Mouse (Mus musculus) urinary bladder, postnatal 36 days (tissue): ENCODE results near the gene Polr1d.

Source experiments
- DNase-seq, 2 experiments: peaks; one replicate each; pipeline ENCODE4 v3.0.0; 2022; ENCODE audit warnings: low spot score in 2 of 2, mixed read lengths in 1 of 2

Gene Polr1d

DNA sequence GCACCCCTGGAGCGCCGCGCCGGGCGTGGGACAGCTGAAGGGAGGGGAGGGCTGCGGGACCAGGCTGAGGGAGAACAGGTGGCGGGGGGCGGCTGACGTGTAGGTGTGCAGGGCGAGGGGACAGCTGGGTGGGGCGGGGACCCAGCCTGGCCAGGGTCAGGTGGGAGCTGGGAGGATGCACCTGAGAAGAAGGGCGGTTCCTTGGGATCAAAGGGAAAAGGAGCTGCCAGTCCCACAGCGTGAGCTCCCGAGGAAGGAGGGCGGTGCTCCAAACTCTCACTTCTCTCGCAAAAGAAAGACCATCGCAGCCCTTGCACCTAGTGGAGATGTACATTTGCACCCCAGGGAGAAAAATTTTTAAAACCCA lies at the start of gene Polr1d:
Gene Polr1d, plus strand, starts transcription at position 252 of the 367 bp plus-strand sequence.
- no peak for DNase-seq

DNA sequence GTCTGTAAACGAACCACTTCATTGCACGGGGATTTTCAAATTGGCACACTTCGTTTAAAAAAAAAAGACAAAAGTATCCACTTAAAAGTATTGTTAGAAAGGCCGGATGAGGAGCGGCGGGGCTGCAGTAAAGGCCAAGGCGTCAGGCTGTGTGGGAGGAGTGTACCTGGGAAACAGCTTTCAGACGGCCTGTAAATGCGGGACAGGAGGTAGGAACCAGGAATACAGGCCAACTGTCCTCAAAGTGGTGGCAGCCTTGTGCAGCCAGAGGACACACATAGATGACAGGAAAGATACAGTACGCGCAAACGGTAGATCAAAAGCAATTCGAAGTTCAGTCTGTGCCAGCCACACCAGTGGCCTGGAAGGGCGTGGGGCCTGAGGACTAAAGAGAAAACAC lies 45.6 kb upstream of the Polr1d start:
- DNase-seq, result no peak

DNA sequence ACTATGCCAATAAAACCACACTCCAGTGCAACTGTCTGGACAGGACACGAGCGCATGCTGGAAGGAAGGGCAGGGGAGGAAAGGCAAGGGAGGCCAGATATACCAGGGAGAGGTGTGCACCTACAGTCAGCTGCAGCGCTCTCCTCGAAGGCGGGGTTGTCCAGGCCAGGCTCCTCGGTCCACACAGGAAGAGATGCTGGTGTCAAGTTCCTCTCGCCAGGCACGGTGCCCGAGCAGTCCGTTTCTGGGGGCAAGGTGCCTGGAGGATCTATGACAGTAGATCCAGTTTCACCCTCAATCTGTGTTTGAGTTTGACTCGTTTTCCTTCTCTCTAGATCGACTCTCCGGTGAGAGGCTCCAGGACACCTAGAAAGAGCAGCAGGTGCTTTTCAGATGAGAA lies 43.7 kb upstream of the Polr1d start:
- no peak for DNase-seq

DNA sequence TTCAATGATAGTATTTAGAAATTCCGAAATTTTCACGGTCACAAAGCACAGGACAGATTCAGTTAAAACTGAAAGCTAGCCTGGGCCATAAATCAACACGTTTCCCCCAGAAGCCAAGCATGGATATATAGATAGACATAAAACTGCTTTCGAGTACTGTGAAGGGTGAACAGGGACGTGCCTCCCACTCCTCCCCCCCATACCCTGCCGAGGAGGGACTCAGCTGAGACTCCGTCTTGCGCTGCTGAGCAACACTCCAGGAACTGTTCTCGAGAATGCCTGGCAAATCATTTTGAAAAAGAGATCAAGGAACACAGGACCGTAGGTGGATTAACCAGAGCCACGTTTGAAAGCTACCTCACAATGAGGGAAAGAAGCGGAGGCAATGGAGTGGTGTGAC lies 42.6 kb upstream of the Polr1d start:
- no peak for DNase-seq

DNA sequence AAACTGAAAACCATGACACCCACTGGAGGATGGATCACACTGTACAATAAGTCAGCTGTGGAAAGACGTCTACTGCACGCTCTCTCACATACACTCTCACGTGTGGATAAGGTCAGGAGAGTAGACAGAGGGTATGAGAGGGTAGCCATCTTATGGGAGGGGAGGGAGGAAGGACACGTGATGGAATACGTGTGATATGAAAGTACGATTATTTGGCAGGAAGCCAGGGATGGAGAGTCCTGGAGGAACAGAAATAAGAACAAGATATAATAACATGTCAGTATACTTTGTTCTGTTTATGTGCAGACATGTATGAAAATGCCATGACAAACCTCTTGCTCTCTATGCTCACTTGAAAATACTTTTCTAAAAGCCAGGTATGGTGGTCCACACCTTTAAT lies 41.5 kb upstream of the Polr1d start:
- DNase-seq, result no peak

DNA sequence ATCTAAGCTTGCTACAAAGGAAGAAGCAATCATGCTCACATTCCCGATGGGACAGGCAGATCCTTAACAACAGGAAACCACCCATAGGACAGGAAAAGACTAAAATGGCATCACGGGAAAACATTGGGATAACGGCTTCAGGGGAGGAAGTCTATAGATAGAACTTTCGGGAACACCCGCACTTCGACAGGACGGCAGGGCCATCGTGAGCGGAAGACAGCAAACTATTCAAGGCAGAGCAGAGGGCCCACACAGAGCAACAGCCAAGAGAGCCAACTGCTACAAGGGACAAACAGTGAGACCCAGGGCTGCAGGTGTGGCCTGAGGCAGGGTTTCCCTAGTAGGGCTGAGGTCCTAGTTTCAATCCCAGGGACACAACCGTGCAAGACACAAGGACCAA lies 40.8 kb upstream of the Polr1d start:
- DNase-seq, result peak in 1 of 2 experiments; percentile 22

DNA sequence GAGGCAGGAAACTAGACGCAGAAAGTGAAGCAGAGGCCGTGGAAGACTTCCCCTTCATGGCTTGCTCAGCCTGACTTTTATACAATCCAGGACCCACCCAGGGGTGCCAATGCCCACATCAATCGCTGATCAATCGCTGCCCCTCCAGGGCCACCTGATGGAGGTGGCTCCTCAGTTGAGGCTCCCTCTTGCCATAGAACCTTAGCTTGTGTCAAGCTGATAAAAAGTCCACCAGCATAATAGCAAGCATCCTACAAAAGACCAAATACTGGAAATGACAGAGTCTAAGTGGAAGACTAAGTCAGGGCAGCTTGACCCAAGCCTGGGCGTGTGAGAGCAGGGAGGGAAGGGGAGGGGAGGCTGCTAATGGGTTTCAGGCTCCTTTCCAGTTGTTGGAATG lies 40.2 kb upstream of the Polr1d start:
- no peak for DNase-seq

DNA sequence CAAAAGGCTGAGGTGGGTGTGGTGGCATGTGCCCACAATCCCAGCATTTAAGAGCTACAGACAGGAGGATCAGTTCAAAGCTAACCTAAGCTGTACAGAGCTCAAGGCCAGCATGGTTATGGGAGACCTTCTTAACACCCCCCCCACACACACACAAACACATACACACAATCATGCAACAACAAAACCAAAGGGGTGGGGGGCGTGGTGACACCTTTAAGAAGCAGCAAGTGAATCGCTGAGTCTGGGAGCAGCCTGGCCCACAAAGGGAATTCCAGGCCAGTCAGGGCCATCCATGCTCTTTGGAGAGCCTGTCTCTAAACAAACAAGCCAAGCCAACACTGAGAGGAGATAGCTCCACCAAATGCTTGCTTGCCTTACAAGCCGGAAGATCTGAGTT lies 39.2 kb upstream of the Polr1d start:
- no peak for DNase-seq

DNA sequence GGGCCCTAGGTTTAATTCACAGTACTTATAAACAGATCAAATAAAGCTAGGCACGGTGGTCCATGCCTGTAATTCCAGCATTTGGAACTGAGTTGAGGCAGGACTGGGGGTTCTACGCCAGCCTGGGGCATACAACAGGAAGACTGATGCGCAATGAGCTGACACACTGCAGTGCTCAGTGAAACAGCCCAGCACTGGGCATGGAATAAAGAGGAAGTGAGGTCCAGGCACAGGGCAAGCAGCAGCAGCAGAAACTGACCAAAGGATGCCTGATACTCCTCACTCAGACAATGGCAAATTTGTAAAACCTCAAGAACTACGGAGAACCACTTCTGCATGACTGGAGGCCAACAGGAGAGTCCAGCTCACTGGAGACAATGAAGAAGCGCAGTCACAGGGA lies 37.5 kb upstream of the Polr1d start:
- DNase-seq, result no peak

DNA sequence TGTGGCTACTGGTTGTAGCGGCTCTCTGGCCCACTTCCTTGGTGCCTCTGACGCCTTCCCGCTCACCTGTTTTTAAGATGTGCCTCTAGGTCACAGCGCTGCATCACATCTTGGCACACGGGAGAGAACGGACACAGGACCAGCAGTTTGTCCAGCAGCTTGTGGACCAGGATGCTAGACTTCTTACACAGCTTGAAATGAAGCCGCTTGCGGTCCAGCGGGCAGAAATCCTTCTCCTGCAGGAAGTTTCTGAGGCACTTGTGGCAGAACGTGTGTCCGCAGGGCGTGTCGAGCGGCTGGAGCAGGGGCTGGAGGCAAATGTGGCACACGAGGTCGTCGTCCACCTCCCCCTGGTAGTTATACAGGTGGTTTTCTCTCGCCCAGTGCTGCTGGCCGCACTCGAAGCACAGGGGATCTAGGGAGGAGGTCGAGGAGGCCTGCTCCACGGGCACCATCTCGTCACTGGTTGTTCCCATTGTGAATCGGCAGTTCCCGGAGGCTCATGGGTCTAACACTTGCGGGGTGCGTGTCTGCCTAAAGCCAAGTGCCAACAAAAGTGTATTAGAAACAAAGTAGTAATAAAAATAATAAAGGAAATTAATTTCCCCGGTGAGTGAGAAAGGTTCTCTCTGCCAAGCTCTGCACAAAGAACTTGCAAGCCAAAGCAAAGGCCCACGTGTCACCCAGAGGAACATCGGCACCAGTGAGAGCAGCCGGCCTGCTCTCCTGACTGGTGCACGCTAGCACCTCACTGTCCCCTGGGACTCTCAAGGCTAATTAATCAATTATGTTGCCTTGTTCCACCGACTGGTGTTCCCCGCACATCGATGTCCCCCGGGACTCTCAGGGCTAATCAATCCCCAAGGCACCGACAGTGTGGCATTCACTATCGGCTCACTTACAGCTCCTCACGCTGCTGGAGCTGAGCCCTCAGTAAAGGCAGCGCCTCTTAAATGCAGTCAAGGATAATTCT lies 34.6 kb upstream of the Polr1d start:
- DNase-seq, result no peak

DNA sequence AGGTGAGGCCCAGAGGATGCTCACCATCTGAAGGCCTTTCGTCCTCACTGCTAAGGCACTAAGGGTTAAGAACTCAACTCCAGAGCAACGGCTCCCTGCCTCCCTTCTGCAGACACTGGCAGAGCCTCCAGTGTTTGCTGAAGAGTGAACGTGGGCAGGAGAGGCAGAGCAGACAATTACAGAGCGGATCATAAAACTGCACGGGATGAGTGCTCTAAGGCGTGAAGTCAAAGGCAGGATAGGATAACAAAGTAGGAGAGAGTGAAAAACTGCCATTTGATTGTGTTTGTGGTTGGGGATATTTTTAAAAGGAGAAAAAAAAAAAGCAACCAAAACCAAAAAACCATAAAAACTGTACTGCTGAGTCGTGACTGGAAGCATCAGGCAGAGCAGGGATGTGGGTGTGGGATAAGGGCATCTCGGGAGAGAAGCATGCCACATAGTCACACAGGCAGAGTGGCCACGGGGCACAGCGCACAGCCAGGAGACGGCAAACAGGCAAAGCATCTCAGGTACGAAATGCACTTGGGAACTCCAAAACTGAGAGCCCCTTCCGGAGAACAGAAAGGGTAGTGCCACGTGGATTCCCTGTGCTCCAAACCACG lies 33.5 kb upstream of the Polr1d start:
- no peak for DNase-seq

DNA sequence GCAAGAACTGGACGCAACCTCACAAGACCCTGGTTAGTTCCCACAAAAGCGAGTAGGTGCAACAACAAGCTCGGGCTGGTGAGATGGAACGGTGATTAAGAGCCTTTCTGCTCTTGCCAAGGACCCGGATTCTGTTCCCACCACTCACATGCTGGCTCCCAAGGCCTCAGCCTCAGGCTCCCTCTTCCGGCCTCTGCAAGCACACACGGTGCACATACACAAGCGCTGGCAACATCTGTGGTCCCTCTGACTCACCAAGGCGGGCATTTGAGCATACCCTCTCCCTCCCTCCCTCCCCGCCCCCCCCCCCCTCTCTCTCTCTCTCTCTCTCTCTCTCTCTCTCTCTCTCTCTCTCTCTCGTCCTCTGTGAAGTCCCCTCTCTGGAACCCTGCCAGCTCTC lies 31.5 kb upstream of the Polr1d start:
- no peak for DNase-seq

DNA sequence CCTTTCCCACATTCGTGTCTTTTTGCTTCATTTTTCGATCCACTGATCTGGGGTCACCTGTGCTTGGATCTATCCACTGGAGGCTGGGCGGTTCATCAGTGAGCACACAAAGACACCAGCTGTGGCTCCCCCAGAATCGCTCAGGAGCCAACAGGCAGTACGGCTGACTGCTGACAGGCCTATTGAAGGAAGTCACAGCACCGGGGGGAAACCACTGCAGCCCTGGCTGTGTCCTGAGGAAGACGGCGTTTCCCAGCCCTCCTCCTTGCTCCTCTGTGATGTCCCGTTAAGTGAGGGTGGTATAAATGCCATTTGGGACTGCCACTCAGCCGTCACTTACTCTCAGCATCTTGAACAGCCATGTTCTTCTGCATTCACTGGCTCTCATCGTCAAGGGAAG lies 30.9 kb upstream of the Polr1d start:
- no peak for DNase-seq

DNA sequence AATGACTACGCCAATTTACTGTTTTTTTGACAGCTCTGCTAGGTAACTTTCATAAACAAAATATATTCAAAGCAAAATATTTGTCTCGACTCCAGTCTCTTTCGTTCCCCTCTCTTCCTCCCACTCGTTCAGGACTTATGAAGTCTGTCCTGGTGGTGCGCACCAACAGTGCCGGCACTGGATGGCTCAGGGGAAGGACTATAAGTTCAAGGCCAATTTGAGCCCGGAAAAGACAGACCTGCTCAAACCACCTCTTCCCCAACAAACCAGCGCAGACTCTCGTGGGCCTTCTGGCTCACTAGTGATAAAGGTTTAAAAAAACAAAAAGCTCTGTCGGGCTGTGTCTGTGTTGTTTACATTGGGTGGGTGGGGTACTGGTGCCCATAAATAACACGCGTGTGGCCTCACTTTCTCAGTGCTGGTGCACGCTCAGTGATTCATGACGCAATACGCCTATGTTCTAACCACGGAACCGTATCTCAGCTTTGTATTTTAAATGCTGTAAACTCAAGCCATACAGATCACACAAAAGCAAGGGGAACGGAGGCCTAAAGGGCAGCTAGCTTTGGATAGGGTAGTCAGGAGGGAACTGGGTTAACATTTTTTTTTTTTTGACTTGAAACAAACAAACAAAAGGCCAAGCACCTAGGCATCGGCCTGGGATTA lies 27.2 kb upstream of the Polr1d start:
- DNase-seq, result no peak

DNA sequence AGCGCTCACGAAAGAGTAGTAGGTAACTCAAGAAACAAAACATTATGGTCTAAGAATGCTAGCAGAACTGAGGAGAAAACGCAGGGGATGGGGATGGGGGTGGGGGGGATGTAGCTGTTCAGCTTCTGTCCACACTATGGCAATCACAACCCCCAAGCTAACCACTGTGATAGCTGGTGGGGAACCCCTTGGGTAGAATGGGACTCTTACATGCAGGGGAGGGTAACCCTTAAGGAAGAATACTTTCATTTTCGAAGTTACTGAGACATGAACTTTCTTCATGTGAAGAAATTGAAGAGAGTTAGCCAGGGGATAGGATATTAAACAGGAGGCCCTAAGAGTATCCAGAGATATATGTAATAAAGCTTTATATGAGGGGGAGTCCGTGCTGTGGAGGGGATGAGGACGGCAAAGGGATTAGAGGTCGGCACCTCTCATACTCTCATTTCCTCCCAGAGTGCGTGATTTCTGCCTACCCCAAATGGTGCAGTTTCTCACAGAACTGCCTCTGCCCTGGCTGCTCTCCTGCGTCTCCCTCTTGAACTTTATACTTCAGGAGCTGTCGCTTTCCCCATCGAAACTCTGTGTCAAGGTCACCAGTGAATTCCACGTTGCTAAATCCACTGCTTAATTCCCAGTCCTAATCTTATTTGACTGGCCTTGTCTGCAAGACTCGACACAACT lies 25.9 kb upstream of the Polr1d start:
- DNase-seq, result no peak

DNA sequence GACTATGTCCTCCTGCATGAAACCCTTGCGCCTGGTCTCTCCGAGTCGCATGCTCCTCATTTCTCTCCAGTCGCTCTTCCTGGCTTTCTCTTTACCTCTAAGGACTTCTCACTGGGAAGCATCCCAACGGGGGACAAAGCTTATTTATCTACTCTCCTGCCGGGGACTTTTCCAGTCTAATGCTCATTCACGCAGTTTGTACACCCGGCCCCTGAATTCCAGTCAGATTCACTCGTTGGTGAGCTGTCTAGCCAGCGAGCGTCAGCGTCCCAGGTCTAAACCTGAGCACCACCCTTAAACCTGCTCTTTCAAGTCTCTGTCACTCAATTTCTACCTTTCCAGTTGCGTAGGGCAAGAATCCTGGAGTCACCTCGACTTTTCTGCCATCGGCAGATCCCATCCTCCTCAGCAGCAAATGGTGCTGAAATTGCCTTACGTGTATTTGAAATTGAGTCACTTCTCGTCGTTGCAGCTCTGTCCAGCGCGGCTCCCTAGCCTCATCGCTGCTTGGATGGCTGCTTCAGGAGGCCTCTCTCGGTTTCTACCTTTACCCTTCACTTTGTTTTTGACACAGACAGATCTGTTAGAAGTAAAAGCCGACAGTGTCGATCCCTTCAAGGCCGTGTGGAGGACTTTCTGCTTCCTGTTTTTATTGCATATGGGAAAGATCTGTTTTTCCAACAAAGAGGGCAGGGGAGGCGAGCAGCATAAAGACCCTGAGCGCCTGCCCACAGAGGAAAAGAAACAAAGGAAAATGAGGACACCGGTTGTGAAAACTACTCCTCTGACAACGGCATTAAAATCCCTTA lies 25.1 kb upstream of the Polr1d start:
- no peak for DNase-seq

DNA sequence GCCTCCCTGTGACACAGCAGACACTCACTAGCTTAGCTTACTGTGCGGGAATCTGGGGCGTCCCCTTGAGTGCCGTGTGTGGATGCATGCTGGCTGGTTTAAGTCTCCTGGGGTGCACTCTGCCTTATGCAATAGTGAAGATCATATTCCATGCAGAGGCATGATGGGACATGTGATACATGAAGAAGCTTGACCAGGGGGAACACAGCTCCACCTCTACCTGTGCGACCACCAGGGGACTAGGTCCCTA lies 24.6 kb upstream of the Polr1d start:
- DNase-seq, result no peak

DNA sequence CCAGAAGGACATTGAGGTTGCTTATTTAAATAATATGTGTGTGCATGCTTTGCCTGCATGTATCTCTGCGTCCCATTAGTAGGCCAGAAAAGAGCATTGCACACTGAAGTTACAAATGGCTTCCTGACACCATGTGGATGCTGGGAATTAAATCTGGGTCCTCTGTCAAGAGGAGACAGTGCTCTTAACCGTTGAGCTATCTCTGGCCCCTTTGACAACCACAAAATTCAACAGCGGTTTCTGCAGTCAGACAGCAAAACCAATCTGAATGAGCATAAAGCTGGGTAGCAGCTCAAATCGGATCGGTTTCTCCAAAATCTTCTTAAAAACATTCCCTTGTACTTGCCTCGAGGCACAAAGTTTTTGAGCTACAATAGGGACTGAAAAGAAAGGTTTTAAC lies 23.8 kb upstream of the Polr1d start:
- no peak for DNase-seq

DNA sequence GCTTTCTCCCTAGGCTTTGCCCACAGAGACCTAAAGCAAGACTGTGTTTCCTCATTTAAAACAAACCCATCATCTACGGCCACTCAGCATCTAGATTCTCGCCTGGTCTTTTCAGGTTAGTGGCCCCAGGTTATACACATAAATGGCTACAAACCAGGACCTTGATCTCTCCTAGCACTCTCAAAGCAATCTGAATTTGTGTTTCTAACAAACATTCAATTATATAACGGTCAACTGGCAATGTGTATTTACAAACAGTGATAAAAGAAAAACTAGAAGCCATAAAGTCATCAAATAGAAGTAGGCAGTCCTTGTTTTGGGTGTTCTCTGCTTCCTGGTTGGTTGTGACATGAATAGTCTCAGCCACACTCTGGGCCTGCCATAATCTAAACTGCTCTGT lies 23.4 kb upstream of the Polr1d start:
- DNase-seq, result no peak

DNA sequence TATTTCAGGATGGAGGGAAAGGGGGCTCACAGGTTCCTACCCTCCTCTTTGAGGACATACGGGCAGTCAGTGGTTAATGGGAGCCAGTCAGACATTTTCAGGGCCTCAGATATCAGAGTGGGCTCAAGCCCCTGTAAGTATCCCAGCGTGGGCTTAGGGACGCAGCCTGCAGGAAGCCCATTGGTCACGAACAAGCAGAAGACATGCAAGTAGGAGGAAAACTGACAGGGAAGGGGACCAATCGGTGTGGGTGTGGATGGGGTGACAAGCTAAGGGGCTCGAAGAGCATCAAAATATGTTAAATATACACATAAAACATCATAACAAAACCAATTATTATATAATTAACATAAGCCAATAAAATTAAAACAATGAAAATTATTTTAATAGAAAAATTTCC lies 22.5 kb upstream of the Polr1d start:
- DNase-seq, result no peak

DNA sequence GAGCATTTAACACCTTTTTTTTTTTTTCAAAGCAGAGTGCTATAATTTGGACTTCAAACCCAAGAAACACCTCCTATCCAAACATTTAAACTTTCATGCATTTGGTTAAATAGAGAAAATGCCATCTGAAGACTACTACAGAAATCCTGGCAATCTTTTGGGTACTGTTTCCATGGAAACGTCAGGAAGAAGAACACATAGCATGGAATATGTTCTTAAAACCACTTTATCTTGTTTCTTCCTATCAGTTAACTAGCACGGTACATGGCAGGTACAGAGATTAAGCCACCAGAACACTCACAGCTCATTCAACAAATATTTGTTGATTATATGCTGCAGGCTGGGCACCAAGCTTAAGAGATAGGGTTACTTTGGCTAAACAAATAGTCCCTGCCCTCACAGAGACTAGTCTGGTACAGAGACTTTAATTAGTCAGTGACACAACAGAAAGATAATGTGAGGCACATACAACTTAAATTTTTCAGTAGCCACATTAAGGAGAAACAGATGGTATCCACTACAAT lies 22.0 kb upstream of the Polr1d start:
- no peak for DNase-seq
